Comparison of ENCODE assay signal across 16 mouse cellular contexts in the genomic region with DNA sequence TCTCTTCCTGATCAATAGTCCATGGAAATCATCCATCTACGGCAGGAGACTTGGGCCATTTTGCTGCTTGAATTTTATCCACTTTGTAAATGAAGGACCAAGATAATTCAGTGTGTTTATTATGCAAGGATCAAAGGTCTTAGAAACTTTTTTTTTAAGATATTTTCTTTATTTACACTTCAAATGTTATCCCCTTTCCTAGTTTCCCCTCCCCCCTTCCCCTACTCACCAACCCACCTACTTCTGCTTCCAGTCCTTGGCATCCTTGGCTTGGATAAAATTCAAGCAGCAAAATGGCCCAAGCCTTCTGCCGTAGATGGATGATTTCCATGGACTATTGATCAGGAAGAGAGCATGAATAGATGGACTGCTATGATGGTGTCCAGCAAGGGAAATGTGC.
"Had no signal": no experiment of that assay in that cellular context is flagged by ENCODE, and none has a peak within 500 bp of the region (broad histone marks: within the 10 kb centered on the region; RNA-seq: fewer than 3 reads in every experiment).

No protein-coding gene starts in this region.

- H3K4me3 ChIP-seq: neural tube, embryonic 13.5 days; neural tube, embryonic 15.5 days; stomach, embryonic 15.5 days had no signal

- H3K4me1 ChIP-seq: neural tube, embryonic 13.5 days; neural tube, embryonic 15.5 days had no signal

- H3K4me2 ChIP-seq: neural tube, embryonic 13.5 days; neural tube, embryonic 15.5 days; stomach, embryonic 15.5 days had no signal

- H3K9me3 ChIP-seq: neural tube, embryonic 13.5 days; neural tube, embryonic 15.5 days; stomach, embryonic 15.5 days had no signal

- H3K27ac ChIP-seq: neural tube, embryonic 13.5 days; neural tube, embryonic 15.5 days; stomach, embryonic 15.5 days; stomach, postnatal 0 days had no signal

- H3K27me3 ChIP-seq: neural tube, embryonic 13.5 days; neural tube, embryonic 15.5 days; stomach, embryonic 15.5 days had no signal

- DNase-seq: retina, postnatal 1 day; right cerebral cortex, adult 18-20 months; right cerebral cortex, postnatal 14 days; right cerebral cortex, postnatal 25 days; right cerebral cortex, postnatal 4 days; spleen, adult 18-20 months; thymus, adult 18-20 months; thymus, adult 2 months; thymus, postnatal 14 days; thymus, postnatal 25 days; thymus, postnatal 36 days; thymus, postnatal 4 days had no signal

- H3K9ac ChIP-seq: neural tube, embryonic 13.5 days; neural tube, embryonic 15.5 days; stomach, embryonic 15.5 days had no signal

- H3K36me3 ChIP-seq: neural tube, embryonic 13.5 days; neural tube, embryonic 15.5 days; stomach, embryonic 15.5 days had no signal
